Mouse (Mus musculus) neural tube, embryonic 13.5 days (tissue): Measurements from ENCODE around the gene Rnf7. TPM values are rescaled to one million over a fixed set of nuclear protein-coding genes. Genes with fewer than 3 reads are reported as not detected.

Source experiments
- ATAC-seq: fragments of 200-750 bp; cut with Nextera tagmentation; 2 replicates; pipeline ENCODE4 v1.8.0; 2017; ENCODE audit warnings: low read depth, mild to moderate bottlenecking, moderate TSS enrichment, moderate library complexity
- H3K27ac ChIP-seq: fragments of 300-500 bp; sonication (generic); replicated peaks from 2 replicates; pipeline ENCODE4 v1.5.1; 2015; ENCODE audit warnings: moderate library complexity, mild to moderate bottlenecking, inconsistent platforms
- H3K27me3 ChIP-seq: fragments of 300-500 bp; sonication (generic); 2 replicates; pipeline ENCODE4 v1.6.1; 2015; ENCODE audit warnings: mild to moderate bottlenecking, inconsistent platforms
- H3K36me3 ChIP-seq: fragments of 300-500 bp; sonication (generic); 2 replicates; pipeline ENCODE4 v1.6.1; 2015; ENCODE audit warnings: mild to moderate bottlenecking, inconsistent platforms
- H3K4me1 ChIP-seq: fragments of 300-500 bp; sonication (generic); replicated peaks from 2 replicates; pipeline ENCODE4 v1.6.1; 2015; ENCODE audit warnings: inconsistent platforms
- H3K4me2 ChIP-seq: fragments of 300-500 bp; sonication (generic); 2 replicates; pipeline ENCODE4 v1.6.1; 2015; ENCODE audit warnings: inconsistent platforms, mild to moderate bottlenecking, moderate library complexity
- H3K4me3 ChIP-seq: fragments of 300-500 bp; sonication (generic); 2 replicates; pipeline ENCODE4 v1.5.1; 2015; ENCODE audit warnings: mild to moderate bottlenecking, inconsistent platforms
- H3K9ac ChIP-seq: fragments of 300-500 bp; sonication (generic); 2 replicates; pipeline ENCODE4 v1.6.1; 2015; ENCODE audit warnings: moderate library complexity, mild to moderate bottlenecking, inconsistent platforms
- H3K9me3 ChIP-seq: fragments of 300-500 bp; sonication (generic); 2 replicates; pipeline ENCODE4 v1.6.1; 2016; ENCODE audit warnings: inconsistent platforms
- WGBS: fragments of 180-500 bp; shearing (Covaris S2); methylation state at CpG from one replicate; pipeline ENCODE4 v1.1.7; 2015; 5-methylcytosine and 5-hydroxymethylcytosine counted together
- polyA plus RNA-seq: library from polyadenylated mRNA; unstranded; fragments of >200 nt; fragmentation: Nextera tagmentation; extraction: Ambion mirVana; gene quantifications from 2 replicates; pipeline ENCODE4 v1.2.1, GENCODE M21; 2015

Rnf7 gene
- polyA plus RNA-seq, 1 experiment from 2014 or later, result 285 TPM

DNA sequence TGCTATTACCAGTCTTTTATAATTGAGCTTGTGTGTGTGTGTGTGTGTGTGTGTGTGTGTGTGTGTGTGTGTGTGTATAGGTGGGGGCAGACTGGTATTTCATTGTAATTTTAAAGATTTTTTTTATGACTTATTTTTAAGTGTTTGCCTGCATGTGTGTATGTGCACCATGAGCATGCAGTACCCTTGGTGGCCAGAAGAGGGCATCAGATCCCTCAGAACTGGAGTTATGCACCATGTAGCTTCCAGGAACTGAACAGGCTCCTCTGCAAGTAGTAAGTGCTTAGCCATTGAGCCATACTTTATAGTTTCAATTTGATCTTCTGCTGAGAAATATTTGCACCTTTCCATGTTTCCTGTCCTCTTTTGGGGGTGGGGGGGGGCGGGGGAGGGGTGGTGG is 16.9 kb downstream of the Rnf7 start:
- peaks cover 18% of the 10 kb centered on the region; the same call in 1 of the 2 replicates for H3K36me3 ChIP-seq
- no peak overlapping the region for H3K9ac ChIP-seq
- WGBS, result 50% methylated on average over 1 of the region's 1 CpGs
- no peak for ATAC-seq
- H3K27ac ChIP-seq, result 0 out of 2 replicates have a peak overlapping the region, but pooled peaks have one; percentile 70
- H3K9me3 ChIP-seq, result peaks cover 8% of the 10 kb centered on the region; the same call in 1 of the 2 replicates
- H3K4me3 ChIP-seq, result no peak overlapping the region
- no peak overlapping the region for H3K4me2 ChIP-seq
- no peaks in the 10 kb centered on the region for H3K27me3 ChIP-seq
- no peaks in the 10 kb centered on the region for H3K4me1 ChIP-seq

DNA sequence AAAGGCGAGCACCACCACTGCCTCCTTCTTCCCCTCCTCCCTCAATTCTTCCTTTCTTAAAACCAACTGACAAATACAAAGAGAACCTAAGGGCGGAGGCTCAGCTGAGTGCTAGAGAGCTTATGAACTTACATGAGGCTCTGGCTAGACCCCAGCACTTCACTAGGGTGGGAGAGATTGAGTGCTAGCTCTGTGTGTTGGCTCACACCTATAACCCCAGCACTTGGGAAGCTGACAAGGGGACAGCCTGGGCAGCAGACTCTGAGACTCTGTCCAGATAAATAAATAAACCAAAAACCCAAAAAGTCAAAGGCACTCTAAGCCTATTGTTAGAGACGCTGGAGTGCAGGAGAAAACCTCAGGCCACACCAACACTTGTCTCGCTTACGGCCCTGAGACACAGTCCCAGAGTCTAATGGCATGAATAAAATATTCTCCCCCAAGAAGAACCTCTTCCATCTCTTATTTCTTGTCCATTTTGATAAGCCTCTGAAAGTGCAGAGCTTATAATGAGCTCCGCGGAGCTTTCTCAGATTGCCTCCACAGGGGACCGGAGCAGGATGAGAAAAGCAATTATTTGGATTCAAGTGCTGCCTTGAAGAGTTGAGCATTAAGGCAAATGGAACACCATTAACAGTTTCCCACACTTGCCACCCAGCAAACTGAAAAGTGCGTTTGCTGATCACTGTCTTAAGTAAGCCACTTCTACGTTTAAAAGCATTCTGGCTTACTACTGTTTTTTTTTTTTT is 18.2 kb downstream of the Rnf7 start:
- H3K4me3 ChIP-seq, result no peak overlapping the region
- H3K4me2 ChIP-seq, result no peak overlapping the region
- no peaks in the 10 kb centered on the region; the same call in 1 of the 2 replicates for H3K4me1 ChIP-seq
- H3K27me3 ChIP-seq, result no peaks in the 10 kb centered on the region
- H3K9ac ChIP-seq, result no peak overlapping the region
- ATAC-seq, result no peak
- WGBS, result 71% methylated on average over 10 of the region's 10 CpGs
- H3K36me3 ChIP-seq, result peaks cover 11% of the 10 kb centered on the region; the same call in 1 of the 2 replicates
- H3K9me3 ChIP-seq, result peaks cover 8% of the 10 kb centered on the region; the same call in 1 of the 2 replicates
- H3K27ac ChIP-seq, result peak overlapping the region; percentile 80

DNA sequence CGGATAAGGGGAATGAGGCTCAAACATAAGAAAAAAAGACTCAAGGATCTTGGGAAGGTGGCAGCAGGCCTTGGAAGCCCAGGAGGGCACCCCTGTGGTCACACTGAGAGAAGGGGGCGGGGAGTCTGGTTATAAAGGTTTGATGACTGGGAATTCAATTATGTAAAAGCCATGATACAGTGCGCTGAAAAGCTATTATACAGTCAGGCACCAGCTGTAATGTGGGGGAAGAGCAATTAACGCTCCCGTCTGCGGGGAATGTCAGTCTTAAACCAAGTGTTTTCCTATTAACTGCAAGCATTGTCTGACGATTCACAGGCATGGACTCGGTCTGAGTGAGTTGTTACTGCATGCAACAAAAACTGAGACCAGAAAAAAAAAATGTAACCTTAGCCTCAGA is 22.9 kb downstream of the Rnf7 start:
- H3K36me3 ChIP-seq, result no peaks in the 10 kb centered on the region
- no peak overlapping the region for H3K4me2 ChIP-seq
- peak; percentile 86 for ATAC-seq
- H3K4me3 ChIP-seq, result no peak overlapping the region
- 25% methylated on average over 8 of the region's 8 CpGs for WGBS
- peak overlapping the region; percentile 89 for H3K27ac ChIP-seq
- H3K4me1 ChIP-seq, result no peaks in the 10 kb centered on the region; the same call in 1 of the 2 replicates
- no peak overlapping the region for H3K9ac ChIP-seq
- H3K27me3 ChIP-seq, result no peaks in the 10 kb centered on the region
- no peaks in the 10 kb centered on the region for H3K9me3 ChIP-seq

DNA sequence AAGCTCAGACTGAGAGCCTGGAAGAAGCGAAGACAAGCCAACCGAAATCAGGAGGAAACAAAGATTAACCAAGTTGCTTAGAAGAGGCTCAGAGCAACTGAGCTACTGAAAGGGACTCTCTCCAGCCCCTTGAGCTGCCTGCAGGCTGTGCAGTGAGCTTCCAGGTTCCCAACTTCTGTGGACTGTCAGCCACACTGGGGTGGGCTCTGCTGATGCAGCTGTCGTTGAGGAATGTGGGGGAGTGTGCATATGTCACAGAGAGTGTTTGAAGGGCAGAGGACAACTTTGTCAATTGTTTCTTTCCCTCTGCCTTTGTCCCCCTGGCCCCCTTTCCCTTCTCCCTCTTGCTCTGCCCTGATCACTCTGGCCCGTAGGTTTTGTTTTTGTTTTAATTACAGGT is 25.5 kb downstream of the Rnf7 start:
- Histone ChIP-seq H3K4me2 (no peak overlapping the region), H3K27me3 (no peaks in the 10 kb centered on the region), H3K9me3 (no peaks in the 10 kb centered on the region; the same call in 1 of the 2 replicates), H3K36me3 (no peaks in the 10 kb centered on the region), H3K9ac (no peak overlapping the region), H3K27ac (no peak overlapping the region), H3K4me1 (no peaks in the 10 kb centered on the region; the same call in 1 of the 2 replicates), H3K4me3 (no peak overlapping the region)
- ATAC-seq, result no peak
- 92% methylated on average over 4 of the region's 4 CpGs for WGBS

DNA sequence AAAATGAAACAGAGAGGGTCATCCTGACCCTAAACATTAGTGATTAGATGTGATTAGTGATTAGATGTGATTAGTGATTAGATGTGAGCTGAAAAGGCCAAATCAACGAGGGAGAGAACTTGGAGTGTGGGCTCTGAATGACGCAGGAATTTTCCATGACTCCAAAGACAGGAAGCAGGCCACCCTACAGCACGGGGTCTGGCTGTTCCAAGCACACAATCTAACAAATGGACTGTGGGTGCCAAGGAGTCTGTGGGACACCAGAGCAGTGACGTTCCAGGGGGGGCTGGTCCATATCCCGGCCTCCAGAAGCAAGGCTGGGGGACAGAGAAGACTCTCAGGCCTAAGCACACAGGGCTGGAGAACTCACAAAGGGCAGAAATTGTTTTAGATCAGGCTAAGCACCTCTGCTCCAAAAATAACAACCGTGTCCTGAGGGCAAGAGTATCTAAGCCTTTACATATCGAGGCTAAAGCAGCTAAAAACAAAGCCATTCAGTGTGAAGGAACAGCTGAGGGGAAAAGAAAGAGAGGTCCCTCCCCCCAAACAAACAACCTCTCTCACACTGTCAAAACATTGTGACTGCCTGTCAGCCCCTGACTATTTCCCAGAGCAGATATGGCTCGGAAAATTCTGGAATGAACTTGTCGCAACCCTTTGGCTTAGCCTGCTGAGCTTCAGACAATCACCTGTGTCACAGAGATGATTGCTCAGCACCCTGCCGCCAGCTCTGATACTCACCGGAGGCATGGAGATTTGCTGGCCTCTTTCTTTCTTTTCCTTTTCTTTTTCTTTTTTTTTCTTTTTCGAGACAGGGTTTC is 27.4 kb downstream of the Rnf7 start:
- Histone ChIP-seq H3K9ac (no peak overlapping the region), H3K36me3 (no peaks in the 10 kb centered on the region), H3K4me3 (no peak overlapping the region), H3K4me2 (no peak overlapping the region), H3K27me3 (no peaks in the 10 kb centered on the region), H3K9me3 (no peaks in the 10 kb centered on the region; the same call in 1 of the 2 replicates), H3K27ac (no peak overlapping the region), H3K4me1 (no peaks in the 10 kb centered on the region; the same call in 1 of the 2 replicates)
- no peak for ATAC-seq
- WGBS, result 69% methylated on average over 12 of the region's 12 CpGs

DNA sequence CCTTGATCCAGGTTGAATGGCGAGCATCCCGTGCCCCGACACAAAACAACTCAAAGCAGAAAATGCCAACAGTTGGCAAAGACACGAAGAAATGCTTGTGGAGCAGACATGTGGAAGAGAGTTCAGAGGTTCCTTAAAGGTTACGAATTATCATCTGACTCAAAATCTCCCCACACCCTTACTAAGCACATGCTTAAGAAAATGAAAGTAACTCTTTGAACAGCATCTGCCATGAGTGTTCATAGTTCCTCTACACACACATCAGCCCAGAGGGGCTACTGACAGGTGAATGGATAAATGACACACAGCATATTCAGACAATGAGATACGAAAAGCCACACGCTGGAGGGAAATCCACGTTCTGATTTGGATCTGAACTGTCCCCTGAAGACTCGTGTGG is 29.0 kb downstream of the Rnf7 start:
- H3K27me3 ChIP-seq, result no peaks in the 10 kb centered on the region
- H3K4me3 ChIP-seq, result no peak overlapping the region
- no peak overlapping the region for H3K9ac ChIP-seq
- H3K27ac ChIP-seq, result no peak overlapping the region
- WGBS, result 79% methylated on average over 9 of the region's 9 CpGs
- no peaks in the 10 kb centered on the region for H3K4me1 ChIP-seq
- no peak for ATAC-seq
- no peaks in the 10 kb centered on the region for H3K36me3 ChIP-seq
- no peak overlapping the region for H3K4me2 ChIP-seq
- H3K9me3 ChIP-seq, result no peaks in the 10 kb centered on the region; the same call in 1 of the 2 replicates

DNA sequence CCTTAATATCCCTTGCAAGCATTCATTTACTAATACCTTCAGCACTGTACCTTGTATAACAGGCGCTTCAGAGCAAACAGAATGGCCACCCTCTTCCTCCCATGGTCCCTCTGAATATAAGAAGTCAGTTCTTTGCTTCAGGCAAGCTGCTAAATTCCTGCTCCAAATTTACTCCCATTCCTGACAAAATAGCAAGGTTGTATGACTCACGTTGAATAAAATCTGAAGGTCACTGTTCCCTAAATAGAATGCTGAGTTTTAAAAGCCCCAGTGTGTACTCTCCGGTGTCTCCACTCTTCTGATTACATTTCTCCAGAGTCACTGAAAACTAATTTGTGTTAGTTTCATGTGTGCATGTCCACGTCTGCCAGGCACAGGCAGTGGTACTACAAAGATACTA is 33.1 kb downstream of the Rnf7 start:
- WGBS, result 83% methylated on average over 4 of the region's 4 CpGs
- H3K9me3 ChIP-seq, result no peaks in the 10 kb centered on the region; the same call in 1 of the 2 replicates
- no peaks in the 10 kb centered on the region; the same call in 1 of the 2 replicates for H3K4me1 ChIP-seq
- H3K36me3 ChIP-seq, result no peaks in the 10 kb centered on the region
- no peak overlapping the region for H3K4me3 ChIP-seq
- no peak overlapping the region for H3K27ac ChIP-seq
- no peaks in the 10 kb centered on the region for H3K27me3 ChIP-seq
- no peak overlapping the region for H3K4me2 ChIP-seq
- no peak for ATAC-seq
- no peak overlapping the region for H3K9ac ChIP-seq

DNA sequence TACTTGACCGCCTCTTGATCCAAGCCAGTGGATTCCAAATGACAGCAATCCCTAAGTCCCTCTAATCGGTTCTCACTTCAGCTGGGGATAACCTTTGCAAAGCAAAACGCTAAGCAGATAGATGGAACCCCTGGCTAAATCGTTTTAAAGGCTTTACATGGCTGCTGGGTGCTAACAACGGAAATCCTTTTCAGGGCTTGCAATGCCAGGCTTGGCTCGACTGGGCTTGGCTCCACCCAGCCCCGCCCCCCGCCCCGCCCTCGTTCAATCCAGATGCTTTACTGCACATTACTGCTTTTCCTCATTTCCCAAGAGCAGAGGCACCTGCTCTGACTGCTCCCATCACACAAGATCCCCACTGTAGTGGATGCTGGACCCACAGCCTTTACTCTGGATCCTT is 36.4 kb downstream of the Rnf7 start:
- ATAC-seq, result no peak
- H3K4me3 ChIP-seq, result no peak overlapping the region
- 29% methylated on average over 10 of the region's 10 CpGs for WGBS
- H3K4me2 ChIP-seq, result no peak overlapping the region
- no peaks in the 10 kb centered on the region for H3K36me3 ChIP-seq
- peaks cover 20% of the 10 kb centered on the region for H3K4me1 ChIP-seq
- H3K27me3 ChIP-seq, result 0 out of 2 replicates have a peak, but pooled peaks cover 7% of the 10 kb centered on the region
- no peak overlapping the region for H3K9ac ChIP-seq
- no peaks in the 10 kb centered on the region for H3K9me3 ChIP-seq
- no peak overlapping the region for H3K27ac ChIP-seq

DNA sequence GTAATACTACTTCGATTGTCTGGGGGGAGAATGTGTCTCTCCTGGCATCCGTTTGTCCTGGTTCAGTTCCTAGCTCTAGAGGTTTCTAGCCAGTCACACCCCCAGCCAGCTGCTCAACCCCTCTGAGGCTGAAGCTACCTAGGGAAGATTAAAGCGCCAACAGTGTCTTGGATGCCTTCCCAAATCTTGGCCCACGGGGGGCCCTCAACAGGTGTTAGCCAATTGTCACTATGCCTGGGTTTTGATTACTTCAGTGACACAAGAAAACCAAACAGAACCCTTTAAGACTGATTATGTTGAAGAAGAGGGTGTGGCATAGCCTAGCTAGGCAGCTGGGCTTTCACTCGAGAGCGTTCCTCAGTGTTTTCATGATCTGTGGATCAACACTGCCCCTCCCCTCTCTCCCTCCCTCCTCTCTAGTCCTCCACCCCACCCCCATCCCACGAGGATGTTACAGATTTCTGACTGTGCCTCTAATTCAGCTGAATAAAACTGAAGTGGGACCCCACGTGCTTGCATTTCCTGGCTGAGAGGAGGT is 40.1 kb downstream of the Rnf7 start:
- H3K4me1 ChIP-seq, result peaks cover 34% of the 10 kb centered on the region
- 4% methylated on average over 8 of the region's 8 CpGs for WGBS
- 0 out of 2 replicates have a peak, but pooled peaks cover 7% of the 10 kb centered on the region for H3K27me3 ChIP-seq
- peak overlapping the region; percentile 79 for H3K9ac ChIP-seq
- peak overlapping the region; percentile 42 for H3K4me3 ChIP-seq
- no peaks in the 10 kb centered on the region for H3K36me3 ChIP-seq
- ATAC-seq, result peak; percentile 55
- H3K9me3 ChIP-seq, result no peaks in the 10 kb centered on the region
- peak overlapping the region; percentile 74 for H3K4me2 ChIP-seq
- H3K27ac ChIP-seq, result peak overlapping the region; percentile 80

DNA sequence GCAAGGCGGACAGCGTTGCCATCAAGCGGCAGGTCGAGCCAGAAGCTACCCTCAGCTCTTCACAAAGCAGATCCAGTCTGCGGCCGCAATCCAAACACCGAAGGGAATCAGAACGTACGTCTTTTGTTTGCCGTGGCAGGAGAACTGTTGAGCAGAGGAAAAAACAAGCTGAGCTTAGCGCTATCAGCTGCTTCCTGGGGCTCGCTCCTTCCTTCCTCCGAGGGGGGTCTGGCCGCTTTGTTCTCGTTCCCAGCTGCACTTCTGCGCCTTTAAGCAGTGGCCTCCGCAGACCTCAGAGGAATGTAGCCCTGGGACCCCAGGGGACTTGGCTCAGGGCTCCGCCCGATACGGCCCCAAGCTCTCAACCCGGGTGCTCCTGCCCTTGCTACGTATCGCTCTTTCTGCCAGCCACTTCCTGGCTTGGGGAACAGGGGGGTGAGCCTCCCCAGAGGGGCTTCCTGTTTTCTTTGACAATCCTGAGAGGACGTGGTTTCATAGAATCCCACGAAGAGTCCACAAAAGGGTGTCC is 40.6 kb downstream of the Rnf7 start:
- under 1% methylated on average over 25 of the region's 25 CpGs for WGBS

DNA sequence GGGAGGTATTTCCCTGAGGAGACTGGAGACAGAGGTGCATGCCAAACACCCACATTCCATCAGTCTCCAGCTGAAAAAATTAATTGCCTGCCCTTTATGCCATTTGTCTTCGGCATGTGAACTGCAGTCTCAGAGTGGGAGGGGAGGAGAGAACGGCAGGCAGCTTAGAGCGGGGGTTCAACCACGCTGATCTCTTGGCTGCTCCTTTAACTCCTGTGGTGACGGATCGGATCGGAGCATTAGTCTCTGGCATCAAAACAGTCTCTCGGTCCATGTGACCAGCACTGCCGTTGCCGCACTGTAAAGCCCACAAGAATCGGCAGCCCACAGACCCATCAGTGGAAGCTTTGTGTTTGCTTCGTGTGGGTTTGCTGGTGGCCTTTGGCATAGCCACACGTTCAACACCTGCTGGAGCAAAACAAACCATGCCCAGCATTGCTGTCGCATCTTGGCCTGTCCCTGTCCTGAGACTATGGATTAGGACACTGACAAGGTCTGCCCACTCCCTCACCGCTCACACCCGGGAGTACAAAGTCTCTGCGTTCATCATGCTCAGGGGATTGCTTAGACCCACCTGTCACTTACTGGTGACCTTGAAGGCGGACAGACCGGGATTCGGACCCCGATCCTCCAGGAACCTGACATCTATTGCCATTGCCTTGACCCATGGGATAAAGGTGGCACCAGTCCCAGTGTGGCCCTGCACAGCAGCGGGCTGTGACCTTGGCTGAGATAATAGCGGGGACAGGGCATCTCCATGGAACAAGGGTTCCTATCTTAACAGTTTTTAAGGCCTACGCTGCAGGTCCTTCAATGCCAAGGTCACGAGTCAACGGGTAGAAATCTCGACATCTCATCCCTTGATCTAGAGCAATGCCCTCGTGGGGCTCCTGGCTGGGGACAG is 41.3 kb downstream of the Rnf7 start:
- H3K27ac ChIP-seq, result peak overlapping the region; percentile 80
- peak overlapping the region; percentile 79 for H3K9ac ChIP-seq
- H3K9me3 ChIP-seq, result no peaks in the 10 kb centered on the region
- 0 out of 2 replicates have a peak, but pooled peaks cover 7% of the 10 kb centered on the region for H3K27me3 ChIP-seq
- H3K4me1 ChIP-seq, result peaks cover 34% of the 10 kb centered on the region
- peak; percentile 27; the same call in 1 of the 2 replicates for ATAC-seq
- peak overlapping the region; percentile 42 for H3K4me3 ChIP-seq
- H3K4me2 ChIP-seq, result peak overlapping the region; percentile 74
- H3K36me3 ChIP-seq, result no peaks in the 10 kb centered on the region
- 10% methylated on average over 28 of the region's 28 CpGs for WGBS

More for the DNA sequence above, 40.6 kb downstream of the Rnf7 start:
- Histone ChIP-seq H3K36me3 (no peaks in the 10 kb centered on the region), H3K27me3 (0 out of 2 replicates have a peak, but pooled peaks cover 7% of the 10 kb centered on the region), H3K4me3 (peak overlapping the region; percentile 42), H3K9me3 (no peaks in the 10 kb centered on the region), H3K4me2 (peak overlapping the region; percentile 74), H3K27ac (peak overlapping the region; percentile 80), H3K9ac (peak overlapping the region; percentile 79), H3K4me1 (peaks cover 34% of the 10 kb centered on the region)
- ATAC-seq, result peak; percentile 72
